Mouse (Mus musculus): ENCODE data around the gene Ccdc136. TPM values are rescaled to one million over a fixed set of nuclear protein-coding genes. Genes with fewer than 3 reads are reported as not detected.
A peak's percentile ranks its signal among the peaks of the same experiment; 100 is the strongest.

Gene Ccdc136
- polyA plus RNA-seq, 1 experiment from 2014 or later, result 5.6 TPM

- Histone ChIP-seq H3K9me3 (ENCODE audit: control insufficient read depth, low read length) (no peaks in the 10 kb centered on the region), H3K4me2 (no peak overlapping the region), H3K4me3 (ENCODE audit: low read depth, low read length) (no peak overlapping the region), H3K4me1 (replicated peaks; ENCODE audit: control insufficient read depth, insufficient read depth, low read length) (peaks cover 13% of the 10 kb centered on the region), H3K27me3 (replicated peaks; ENCODE audit: control insufficient read depth, insufficient read depth, low read length) (peaks cover 53% of the 10 kb centered on the region), H3K36me3 (ENCODE audit: control insufficient read depth, insufficient read depth, low read length) (no peaks in the 10 kb centered on the region), H3K9ac (ENCODE audit: low read depth, low read length) (no peak overlapping the region), H3K27ac (ENCODE audit: low read depth, low read length) (no peak overlapping the region)
- DNase-seq (ENCODE audit: low spot score), result no peak
- ATAC-seq (replicated peaks; ENCODE audit: low FRiP score), result no peak
- WGBS, result 65% methylated on average over 3 of the region's 3 CpGs
Measured at GRCm38 (mm10) chr6:29432156-29432555, 36.0 kb downstream of the Ccdc136 start.

GRCm38 (mm10) chr6:29432676-29433037 is 36.5 kb downstream of the Ccdc136 start:
- H3K27ac ChIP-seq (ENCODE audit: low read depth, low read length), result no peak overlapping the region
- H3K9me3 ChIP-seq (ENCODE audit: control insufficient read depth, low read length), result no peaks in the 10 kb centered on the region
- H3K9ac ChIP-seq (ENCODE audit: low read depth, low read length), result no peak overlapping the region
- peak overlapping the region; percentile 51 for H3K4me3 ChIP-seq (ENCODE audit: low read depth, low read length)
- peaks cover 55% of the 10 kb centered on the region for H3K27me3 ChIP-seq (replicated peaks; ENCODE audit: control insufficient read depth, insufficient read depth, low read length)
- H3K4me2 ChIP-seq, result peak overlapping the region; percentile 70
- H3K4me1 ChIP-seq (replicated peaks; ENCODE audit: control insufficient read depth, insufficient read depth, low read length), result peaks cover 13% of the 10 kb centered on the region
- ATAC-seq (replicated peaks; ENCODE audit: low FRiP score) (no peak), DNase-seq (ENCODE audit: low spot score) (no peak)
- no peaks in the 10 kb centered on the region for H3K36me3 ChIP-seq (ENCODE audit: control insufficient read depth, insufficient read depth, low read length)

- H3K9ac ChIP-seq (ENCODE audit: low read depth, low read length), result peak within 1 kb of the TSS; percentile 21
- ATAC-seq (replicated peaks; ENCODE audit: low FRiP score), result 0 out of 2 replicates have a peak, but pooled peaks have one; percentile 3
- 2% methylated on average over 65 of the region's 77 CpGs for WGBS
- no peaks in the 10 kb centered on the region for H3K9me3 ChIP-seq (ENCODE audit: control insufficient read depth, low read length)
- no peaks in the 10 kb centered on the region for H3K36me3 ChIP-seq (ENCODE audit: control insufficient read depth, insufficient read depth, low read length)
- H3K27me3 ChIP-seq (replicated peaks; ENCODE audit: control insufficient read depth, insufficient read depth, low read length), result peaks cover 55% of the 10 kb centered on the region
- H3K4me2 ChIP-seq, result peak within 1 kb of the TSS; percentile 70
- H3K27ac ChIP-seq (ENCODE audit: low read depth, low read length), result no peak within 1 kb of the TSS
- H3K4me1 ChIP-seq (replicated peaks; ENCODE audit: control insufficient read depth, insufficient read depth, low read length), result peaks cover 13% of the 10 kb centered on the region
- DNase-seq (ENCODE audit: low spot score), result peak; percentile 49
- peak within 1 kb of the TSS; percentile 51 for H3K4me3 ChIP-seq (ENCODE audit: low read depth, low read length)
Measured at GRCm38 (mm10) chr6:29433038-29433803, 37.1 kb downstream of the Ccdc136 start, which contains the start of gene Flnc. Gene Flnc, plus strand, starts transcription at chr6:29433256.

GRCm38 (mm10) chr6:29433804-29434795 is 38.0 kb downstream of the Ccdc136 start:
- H3K27ac ChIP-seq (ENCODE audit: low read depth, low read length), result peak overlapping the region; percentile 23; the same call in 1 of the 2 replicates
- no peak; the same call in 1 of the 2 replicates for ATAC-seq (replicated peaks; ENCODE audit: low FRiP score)
- DNase-seq (ENCODE audit: low spot score), result peak; percentile 50

GRCm38 (mm10) chr6:29434911-29435691 is 39.0 kb downstream of the Ccdc136 start:
- DNase-seq (ENCODE audit: low spot score) (peak; percentile 62), ATAC-seq (replicated peaks; ENCODE audit: low FRiP score) (peak; percentile 45)
- Histone ChIP-seq H3K4me2 (peak overlapping the region; percentile 70), H3K27me3 (replicated peaks; ENCODE audit: control insufficient read depth, insufficient read depth, low read length) (peaks cover 55% of the 10 kb centered on the region), H3K4me3 (ENCODE audit: low read depth, low read length) (peak overlapping the region; percentile 51), H3K9me3 (ENCODE audit: control insufficient read depth, low read length) (no peaks in the 10 kb centered on the region), H3K9ac (ENCODE audit: low read depth, low read length) (peak overlapping the region; percentile 22; the same call in 1 of the 2 replicates), H3K27ac (ENCODE audit: low read depth, low read length) (peak overlapping the region; percentile 44; the same call in 1 of the 2 replicates), H3K36me3 (ENCODE audit: control insufficient read depth, insufficient read depth, low read length) (peaks cover 3% of the 10 kb centered on the region; the same call in 1 of the 2 replicates), H3K4me1 (replicated peaks; ENCODE audit: control insufficient read depth, insufficient read depth, low read length) (peaks cover 13% of the 10 kb centered on the region)
- 3% methylated on average over 13 of the region's 13 CpGs for WGBS

More at GRCm38 (mm10) chr6:29433804-29434795, 38.0 kb downstream of the Ccdc136 start:
- H3K4me1 ChIP-seq (replicated peaks; ENCODE audit: control insufficient read depth, insufficient read depth, low read length), result peaks cover 13% of the 10 kb centered on the region
- H3K27me3 ChIP-seq (replicated peaks; ENCODE audit: control insufficient read depth, insufficient read depth, low read length), result peaks cover 55% of the 10 kb centered on the region
- H3K9ac ChIP-seq (ENCODE audit: low read depth, low read length), result peak overlapping the region; percentile 21; the same call in 1 of the 2 replicates
- peak overlapping the region; percentile 51 for H3K4me3 ChIP-seq (ENCODE audit: low read depth, low read length)
- H3K9me3 ChIP-seq (ENCODE audit: control insufficient read depth, low read length), result no peaks in the 10 kb centered on the region
- H3K36me3 ChIP-seq (ENCODE audit: control insufficient read depth, insufficient read depth, low read length), result peaks cover 2% of the 10 kb centered on the region; the same call in 1 of the 2 replicates
- H3K4me2 ChIP-seq, result peak overlapping the region; percentile 70
- 3% methylated on average over 27 of the region's 27 CpGs for WGBS

GRCm38 (mm10) chr6:29435940-29436451 is 39.9 kb downstream of the Ccdc136 start:
- peaks cover 51% of the 10 kb centered on the region for H3K27me3 ChIP-seq (replicated peaks; ENCODE audit: control insufficient read depth, insufficient read depth, low read length)
- H3K36me3 ChIP-seq (ENCODE audit: control insufficient read depth, insufficient read depth, low read length), result peaks cover 3% of the 10 kb centered on the region
- 24% methylated on average over 6 of the region's 6 CpGs for WGBS
- H3K4me3 ChIP-seq (ENCODE audit: low read depth, low read length), result peak overlapping the region; percentile 51; the same call in 1 of the 2 replicates
- ATAC-seq (replicated peaks; ENCODE audit: low FRiP score) (no peak), DNase-seq (ENCODE audit: low spot score) (no peak)
- peak overlapping the region; percentile 70 for H3K4me2 ChIP-seq
- H3K9me3 ChIP-seq (ENCODE audit: control insufficient read depth, low read length), result no peaks in the 10 kb centered on the region
- peaks cover 13% of the 10 kb centered on the region for H3K4me1 ChIP-seq (replicated peaks; ENCODE audit: control insufficient read depth, insufficient read depth, low read length)
- H3K9ac ChIP-seq (ENCODE audit: low read depth, low read length), result no peak overlapping the region
- H3K27ac ChIP-seq (ENCODE audit: low read depth, low read length), result 0 out of 2 replicates have a peak overlapping the region, but pooled peaks have one; percentile 13

GRCm38 (mm10) chr6:29436461-29436934 is 40.4 kb downstream of the Ccdc136 start:
- Histone ChIP-seq H3K4me1 (replicated peaks; ENCODE audit: control insufficient read depth, insufficient read depth, low read length) (peaks cover 13% of the 10 kb centered on the region), H3K9me3 (ENCODE audit: control insufficient read depth, low read length) (no peaks in the 10 kb centered on the region), H3K36me3 (ENCODE audit: control insufficient read depth, insufficient read depth, low read length) (peaks cover 3% of the 10 kb centered on the region), H3K27ac (ENCODE audit: low read depth, low read length) (no peak overlapping the region), H3K4me2 (peak overlapping the region; percentile 38), H3K4me3 (ENCODE audit: low read depth, low read length) (0 out of 2 replicates have a peak overlapping the region, but pooled peaks have one; percentile 15), H3K9ac (ENCODE audit: low read depth, low read length) (no peak overlapping the region), H3K27me3 (replicated peaks; ENCODE audit: control insufficient read depth, insufficient read depth, low read length) (peaks cover 48% of the 10 kb centered on the region)
- no peak for DNase-seq (ENCODE audit: low spot score)
- 10% methylated on average over 11 of the region's 11 CpGs for WGBS
- ATAC-seq (replicated peaks; ENCODE audit: low FRiP score), result no peak
